Mouse (Mus musculus) testis, adult 2 months (tissue): ENCODE measurements around the gene Fcrl6.

Source experiments
- CTCF ChIP-seq: fragments of 200-500 bp; IDR thresholded peaks from 2 replicates; pipeline ENCODE4 v1.5.1; 2012; ENCODE audit warnings: low read depth, mild to moderate bottlenecking, inconsistent platforms, low read length, moderate library complexity; ENCODE audit not compliant: control insufficient read depth, insufficient read depth, insufficient replicate concordance
- POLR2A ChIP-seq: fragments of 200-500 bp; IDR thresholded peaks from 2 replicates; pipeline ENCODE4 v1.6.1; 2012; ENCODE audit warnings: low read depth, mild to moderate bottlenecking, inconsistent platforms, low read length, moderate library complexity; ENCODE audit not compliant: control insufficient read depth

- TF ChIP-seq POLR2A = no peak
- no peak for TF ChIP-seq CTCF
Measured at GRCm38 (mm10) chr1:172584271-172584670, 18.1 kb downstream of the Fcrl6 start.
